Mouse (Mus musculus): ENCODE measurements around the gene Sntg2. TPM values are rescaled to one million over a fixed set of nuclear protein-coding genes. Genes with fewer than 3 reads are reported as not detected.

Gene Sntg2
- polyA plus RNA-seq, 2 experiments: 0.03 to 0.06 TPM

DNA sequence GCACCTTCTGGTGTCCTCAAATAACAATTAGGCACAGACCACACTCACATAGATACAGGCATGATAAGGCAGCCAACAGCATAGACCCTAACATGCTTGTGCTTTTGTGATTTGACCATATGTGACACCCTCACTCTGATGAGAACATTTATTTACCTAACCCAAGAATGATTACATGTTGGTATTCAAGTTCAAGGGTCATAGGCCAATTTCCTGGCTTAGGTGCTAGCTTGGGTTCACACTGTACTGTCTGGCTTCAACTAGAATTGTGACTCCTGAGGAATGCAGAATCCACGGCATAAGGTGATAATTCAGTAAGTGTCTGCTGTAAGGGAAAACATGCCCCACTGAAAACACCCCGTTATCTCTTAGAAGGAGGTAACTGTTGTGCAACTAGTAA lies 158.4 kb downstream of the Sntg2 start:
- ATAC-seq (ENCODE audit: insufficient read depth): no peak
- Histone ChIP-seq H3K9me3 (ENCODE audit: control insufficient read depth, low read length) (no peaks in the 10 kb centered on the region), H3K36me3 (replicated peaks; ENCODE audit: control insufficient read depth, insufficient read depth, low read depth) (no peaks in the 10 kb centered on the region), H3K27ac (no peak overlapping the region), H3K27me3 (ENCODE audit: control insufficient read depth, insufficient read depth, low read length) (no peaks in the 10 kb centered on the region), H3K4me3 (ENCODE audit: insufficient read depth in 1 of 2, low read depth in 2 of 2, low read length in 2 of 2) (no peak overlapping the region), H3K4me2 (ENCODE audit: low read depth) (no peak overlapping the region), H3K4me1 (replicated peaks; ENCODE audit: control insufficient read depth in 2 of 2, insufficient read depth in 2 of 2, low read length in 1 of 2) (no peaks in the 10 kb centered on the region), H3K9ac (replicated peaks) (no peak overlapping the region)
- WGBS (ENCODE audit: insufficient replicate concordance): 56% methylated on average over 2 of the region's 2 CpGs
- TF ChIP-seq CTCF (IDR thresholded peaks at IDR 0.05; ENCODE audit: low read depth) (no peak), EP300 (IDR thresholded peaks at IDR 0.05; ENCODE audit: low read depth) (no peak)
- no peak for DNase-seq (ENCODE audit: low read depth in 3 of 3, low spot score in 3 of 3)

DNA sequence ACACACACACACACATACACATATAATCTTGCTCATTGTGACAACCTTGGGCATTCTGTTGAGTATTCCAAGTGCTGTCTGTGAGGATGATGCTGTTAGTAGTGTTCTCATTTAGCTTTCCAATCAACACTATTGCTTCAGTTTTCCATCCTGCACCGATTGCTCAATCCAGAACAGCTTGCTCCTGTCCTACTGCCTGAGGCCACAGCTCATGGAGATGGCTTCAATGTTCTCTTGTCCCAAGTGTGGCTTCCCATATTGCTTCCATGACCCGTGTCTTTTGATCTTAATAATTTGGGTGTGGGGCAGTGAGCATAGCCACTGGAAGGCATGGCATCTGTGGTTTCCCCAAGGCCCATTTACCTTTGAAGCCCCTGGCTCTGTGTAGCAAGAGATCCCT lies 162.8 kb downstream of the Sntg2 start:
- no peaks in the 10 kb centered on the region for H3K36me3 ChIP-seq (replicated peaks; ENCODE audit: control insufficient read depth, insufficient read depth, low read depth)
- H3K4me2 ChIP-seq (ENCODE audit: low read depth): no peak overlapping the region
- H3K27me3 ChIP-seq (ENCODE audit: control insufficient read depth, insufficient read depth, low read length): no peaks in the 10 kb centered on the region
- H3K27ac ChIP-seq: no peak overlapping the region
- TF ChIP-seq EP300 (IDR thresholded peaks at IDR 0.05; ENCODE audit: low read depth) (no peak), CTCF (IDR thresholded peaks at IDR 0.05; ENCODE audit: low read depth) (no peak)
- DNase-seq (ENCODE audit: low read depth in 3 of 3, low spot score in 3 of 3): no peak
- no peak overlapping the region for H3K9ac ChIP-seq (replicated peaks)
- 50% methylated on average over 2 of the region's 2 CpGs for WGBS (ENCODE audit: insufficient replicate concordance)
- no peak overlapping the region for H3K4me3 ChIP-seq (ENCODE audit: insufficient read depth in 1 of 2, low read depth in 2 of 2, low read length in 2 of 2)
- H3K9me3 ChIP-seq (ENCODE audit: control insufficient read depth, low read length): no peaks in the 10 kb centered on the region
- ATAC-seq (ENCODE audit: insufficient read depth): no peak
- H3K4me1 ChIP-seq (replicated peaks; ENCODE audit: control insufficient read depth in 2 of 2, insufficient read depth in 2 of 2, low read length in 1 of 2): no peaks in the 10 kb centered on the region

DNA sequence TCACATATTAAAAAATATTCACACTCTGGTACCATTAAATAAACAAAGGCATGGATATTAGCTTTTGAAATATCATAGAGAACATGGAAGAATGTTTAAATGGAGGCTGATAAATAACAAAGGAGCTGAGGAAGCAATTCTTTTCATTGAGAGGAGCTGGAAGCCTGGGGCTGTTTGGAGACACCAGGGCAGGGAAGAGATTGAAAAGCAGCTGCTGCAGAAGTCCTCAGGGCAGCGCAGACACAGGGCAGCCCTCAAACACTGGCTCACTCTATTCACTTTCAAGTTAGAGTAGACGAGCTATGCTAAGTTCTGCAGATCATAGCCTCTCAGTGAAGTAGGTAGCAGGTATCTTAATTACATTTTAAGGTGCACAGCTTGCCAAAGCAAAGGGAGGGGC lies 164.6 kb downstream of the Sntg2 start:
- no peak overlapping the region for H3K4me2 ChIP-seq (ENCODE audit: low read depth)
- no peak overlapping the region for H3K4me3 ChIP-seq (ENCODE audit: insufficient read depth in 1 of 2, low read depth in 2 of 2, low read length in 2 of 2)
- H3K27ac ChIP-seq: no peak overlapping the region
- H3K36me3 ChIP-seq (replicated peaks; ENCODE audit: control insufficient read depth, insufficient read depth, low read depth): no peaks in the 10 kb centered on the region
- no peaks in the 10 kb centered on the region for H3K4me1 ChIP-seq (replicated peaks; ENCODE audit: control insufficient read depth in 2 of 2, insufficient read depth in 2 of 2, low read length in 1 of 2)
- H3K27me3 ChIP-seq (ENCODE audit: control insufficient read depth, insufficient read depth, low read length): no peaks in the 10 kb centered on the region
- ATAC-seq (ENCODE audit: insufficient read depth) (no peak), DNase-seq (ENCODE audit: low read depth in 3 of 3, low spot score in 3 of 3) (no peak)
- TF ChIP-seq EP300 (IDR thresholded peaks at IDR 0.05; ENCODE audit: low read depth): no peak
- TF ChIP-seq CTCF (IDR thresholded peaks at IDR 0.05; ENCODE audit: low read depth): no peak
- H3K9ac ChIP-seq (replicated peaks): no peak overlapping the region
- H3K9me3 ChIP-seq (ENCODE audit: control insufficient read depth, low read length): no peaks in the 10 kb centered on the region
- 52% methylated on average over 2 of the region's 2 CpGs for WGBS (ENCODE audit: insufficient replicate concordance)

DNA sequence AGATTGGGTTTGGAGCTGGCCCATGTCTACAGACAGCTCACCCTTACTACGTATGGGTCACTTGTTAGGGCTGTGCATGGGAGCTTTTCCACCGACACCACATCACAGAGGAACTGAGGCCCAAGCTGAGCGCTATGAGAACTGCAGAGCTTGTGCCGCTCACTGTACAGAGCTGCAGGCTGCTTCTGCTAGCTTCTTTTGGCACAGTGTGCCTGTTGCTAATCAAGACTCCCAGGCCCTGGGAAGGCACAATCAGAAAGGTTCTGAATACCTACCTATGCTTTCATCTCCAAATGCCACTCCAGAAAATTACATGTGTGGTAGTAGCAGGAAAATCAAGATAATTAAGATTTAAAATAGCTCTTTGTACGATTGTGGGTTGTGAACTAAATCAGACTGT lies 165.1 kb downstream of the Sntg2 start:
- no peak for DNase-seq (ENCODE audit: low read depth in 3 of 3, low spot score in 3 of 3)
- H3K9me3 ChIP-seq (ENCODE audit: control insufficient read depth, low read length): no peaks in the 10 kb centered on the region
- no peak overlapping the region for H3K4me3 ChIP-seq (ENCODE audit: insufficient read depth in 1 of 2, low read depth in 2 of 2, low read length in 2 of 2)
- no peaks in the 10 kb centered on the region for H3K36me3 ChIP-seq (replicated peaks; ENCODE audit: control insufficient read depth, insufficient read depth, low read depth)
- ATAC-seq (ENCODE audit: insufficient read depth): no peak
- no peaks in the 10 kb centered on the region for H3K27me3 ChIP-seq (ENCODE audit: control insufficient read depth, insufficient read depth, low read length)
- 60% methylated on average over 5 of the region's 5 CpGs for WGBS (ENCODE audit: insufficient replicate concordance)
- H3K4me1 ChIP-seq (replicated peaks; ENCODE audit: control insufficient read depth in 2 of 2, insufficient read depth in 2 of 2, low read length in 1 of 2): no peaks in the 10 kb centered on the region
- H3K4me2 ChIP-seq (ENCODE audit: low read depth): no peak overlapping the region
- no peak overlapping the region for H3K9ac ChIP-seq (replicated peaks)
- TF ChIP-seq EP300 (IDR thresholded peaks at IDR 0.05; ENCODE audit: low read depth) (no peak), CTCF (IDR thresholded peaks at IDR 0.05; ENCODE audit: low read depth) (no peak)
- H3K27ac ChIP-seq: no peak overlapping the region

DNA sequence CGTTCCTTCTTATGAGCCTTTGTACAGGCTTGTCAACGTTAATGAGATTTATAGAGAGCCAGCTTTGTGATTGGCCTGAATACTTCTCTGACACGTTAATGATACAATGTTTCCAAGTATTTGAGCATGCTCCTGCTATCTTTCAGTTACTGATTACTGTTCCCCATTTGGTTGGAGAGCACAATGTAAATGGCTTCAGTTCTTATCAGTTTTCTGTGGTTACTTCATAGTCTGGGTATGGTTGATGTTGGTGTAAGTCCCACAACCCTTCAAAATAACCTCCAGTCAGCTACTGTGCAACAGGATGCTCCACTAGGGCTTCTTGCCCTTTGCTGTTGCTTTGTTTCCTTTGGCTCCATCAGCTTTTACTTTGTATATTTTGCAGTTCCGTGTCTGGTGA lies 168.7 kb downstream of the Sntg2 start:
- 41% methylated on average over 4 of the region's 4 CpGs for WGBS (ENCODE audit: insufficient replicate concordance)
- Histone ChIP-seq H3K4me3 (ENCODE audit: insufficient read depth in 1 of 2, low read depth in 2 of 2, low read length in 2 of 2) (no peak overlapping the region), H3K9me3 (ENCODE audit: control insufficient read depth, low read length) (no peaks in the 10 kb centered on the region), H3K27me3 (ENCODE audit: control insufficient read depth, insufficient read depth, low read length) (no peaks in the 10 kb centered on the region), H3K27ac (no peak overlapping the region), H3K9ac (replicated peaks) (no peak overlapping the region), H3K36me3 (replicated peaks; ENCODE audit: control insufficient read depth, insufficient read depth, low read depth) (no peaks in the 10 kb centered on the region), H3K4me1 (replicated peaks; ENCODE audit: control insufficient read depth in 2 of 2, insufficient read depth in 2 of 2, low read length in 1 of 2) (no peaks in the 10 kb centered on the region), H3K4me2 (ENCODE audit: low read depth) (no peak overlapping the region)
- DNase-seq (ENCODE audit: low read depth in 3 of 3, low spot score in 3 of 3): no peak
- TF ChIP-seq CTCF (IDR thresholded peaks at IDR 0.05; ENCODE audit: low read depth): no peak
- no peak for ATAC-seq (ENCODE audit: insufficient read depth)

DNA sequence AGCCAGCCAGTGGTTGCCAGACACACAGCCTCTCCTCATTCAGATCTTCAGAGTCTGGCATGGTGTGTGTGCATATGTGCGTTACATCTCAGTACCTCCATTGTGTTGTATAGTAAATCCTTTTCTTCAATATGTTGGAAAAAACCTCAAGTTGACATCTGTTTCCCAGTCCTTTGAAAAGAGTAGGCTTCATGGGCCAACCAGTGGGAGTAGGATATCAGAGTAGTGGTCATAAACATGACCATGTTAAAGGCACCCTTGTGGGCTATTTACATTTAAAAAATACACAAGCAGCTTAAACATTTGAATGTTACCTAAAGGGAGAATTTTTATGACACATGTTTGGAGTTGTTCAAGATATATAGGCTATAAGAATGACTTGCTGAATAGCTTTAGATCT lies 170.4 kb downstream of the Sntg2 start:
- H3K4me3 ChIP-seq (ENCODE audit: insufficient read depth in 1 of 2, low read depth in 2 of 2, low read length in 2 of 2): no peak overlapping the region
- H3K27ac ChIP-seq: no peak overlapping the region
- no peaks in the 10 kb centered on the region for H3K4me1 ChIP-seq (replicated peaks; ENCODE audit: control insufficient read depth in 2 of 2, insufficient read depth in 2 of 2, low read length in 1 of 2)
- H3K9me3 ChIP-seq (ENCODE audit: control insufficient read depth, low read length): no peaks in the 10 kb centered on the region
- no peaks in the 10 kb centered on the region for H3K36me3 ChIP-seq (replicated peaks; ENCODE audit: control insufficient read depth, insufficient read depth, low read depth)
- no peak overlapping the region for H3K4me2 ChIP-seq (ENCODE audit: low read depth)
- no peak for ATAC-seq (ENCODE audit: insufficient read depth)
- 70% methylated on average over 1 of the region's 1 CpGs for WGBS (ENCODE audit: insufficient replicate concordance)
- DNase-seq (ENCODE audit: low read depth in 3 of 3, low spot score in 3 of 3): no peak
- H3K27me3 ChIP-seq (ENCODE audit: control insufficient read depth, insufficient read depth, low read length): no peaks in the 10 kb centered on the region
- H3K9ac ChIP-seq (replicated peaks): no peak overlapping the region
- TF ChIP-seq CTCF (IDR thresholded peaks at IDR 0.05; ENCODE audit: low read depth): no peak
- TF ChIP-seq EP300 (IDR thresholded peaks at IDR 0.05; ENCODE audit: low read depth): no peak

All from liver, embryonic 14.5 days (tissue).